Mouse (Mus musculus) midbrain, postnatal 0 days (tissue): ENCODE data around the gene Tbcd. TPM values are rescaled to one million over a fixed set of nuclear protein-coding genes. Genes with fewer than 3 reads are reported as not detected.

Experiments
- ATAC-seq: fragments of 200-750 bp; cut with Nextera tagmentation; 2 replicates; pipeline ENCODE4 v1.8.0; 2017; ENCODE audit warnings: moderate number of reproducible peaks, mild to moderate bottlenecking, moderate TSS enrichment, moderate library complexity; ENCODE audit not compliant: low FRiP score
- DNase-seq: peaks from one replicate; pipeline ENCODE4 v3.0.0-alpha.2; 2015; ENCODE audit warnings: low spot score
- H3K27ac ChIP-seq: fragments of 300-500 bp; sonication (generic); 2 replicates; pipeline ENCODE4 v1.5.1; 2014; ENCODE audit warnings: low read depth, mild to moderate bottlenecking, low read length, mixed read lengths
- H3K27me3 ChIP-seq: fragments of 300-500 bp; sonication (generic); 2 replicates; pipeline ENCODE4 v1.6.1; 2014; ENCODE audit warnings: low read length, control low read depth, mixed read lengths; ENCODE audit not compliant: insufficient read depth
- H3K36me3 ChIP-seq: fragments of 300-500 bp; sonication (generic); 2 replicates; pipeline ENCODE4 v1.6.1; 2014; ENCODE audit warnings: low read length, control low read depth, mixed read lengths; ENCODE audit not compliant: insufficient read depth
- H3K4me1 ChIP-seq: fragments of 300-500 bp; sonication (generic); 2 replicates; pipeline ENCODE4 v1.6.1; 2014; ENCODE audit warnings: mild to moderate bottlenecking, control low read depth, antibody characterized with exemption, low read length, mixed read lengths; ENCODE audit not compliant: insufficient read depth
- H3K4me2 ChIP-seq: fragments of 300-500 bp; sonication (generic); 2 replicates; pipeline ENCODE4 v1.6.1; 2014; ENCODE audit warnings: low read depth, mild to moderate bottlenecking, low read length, mixed read lengths; ENCODE audit not compliant: poor library complexity, severe bottlenecking
- H3K4me3 ChIP-seq: fragments of 300-500 bp; sonication (generic); 2 replicates; pipeline ENCODE4 v1.5.1; 2014; ENCODE audit warnings: low read depth, mild to moderate bottlenecking, low read length, moderate library complexity
- H3K9ac ChIP-seq: fragments of 300-500 bp; sonication (generic); replicated peaks from 2 replicates; pipeline ENCODE4 v1.6.1; 2014; ENCODE audit warnings: mild to moderate bottlenecking, low read length, moderate library complexity, mixed read lengths; ENCODE audit not compliant: poor library complexity, severe bottlenecking
- H3K9me3 ChIP-seq: fragments of 300-500 bp; sonication (generic); 2 replicates; pipeline ENCODE4 v1.6.1; 2016; ENCODE audit warnings: low read length, control low read depth
- CTCF ChIP-seq: IDR thresholded peaks from 2 replicates; pipeline ENCODE4 v1.5.1; 2016; ENCODE audit warnings: antibody characterized with exemption, mild to moderate bottlenecking
- WGBS: fragments of 180-500 bp; shearing (Covaris S2); extraction: QIAGEN DNeasy Blood & Tissue Kit; methylation state at CpG from one replicate; pipeline ENCODE4 v1.1.7; 2014; 5-methylcytosine and 5-hydroxymethylcytosine counted together
- polyA plus RNA-seq: library from polyadenylated mRNA; unstranded; fragments of >200 nt; fragmentation: Nextera tagmentation; extraction: Ambion mirVana; gene quantifications from 2 replicates; pipeline ENCODE4 v1.2.1, GENCODE M21; 2015
- total RNA-seq: library from RNA; depleted of rRNA; stranded (reverse); fragments of >200 nt; gene quantifications from 2 replicates; pipeline ENCODE4 v1.2.3, GENCODE M21; 2014

The Tbcd gene
- total and polyA plus RNA-seq, 2 experiments from 2014 or later, result 56.5 to 87.9 TPM

DNA sequence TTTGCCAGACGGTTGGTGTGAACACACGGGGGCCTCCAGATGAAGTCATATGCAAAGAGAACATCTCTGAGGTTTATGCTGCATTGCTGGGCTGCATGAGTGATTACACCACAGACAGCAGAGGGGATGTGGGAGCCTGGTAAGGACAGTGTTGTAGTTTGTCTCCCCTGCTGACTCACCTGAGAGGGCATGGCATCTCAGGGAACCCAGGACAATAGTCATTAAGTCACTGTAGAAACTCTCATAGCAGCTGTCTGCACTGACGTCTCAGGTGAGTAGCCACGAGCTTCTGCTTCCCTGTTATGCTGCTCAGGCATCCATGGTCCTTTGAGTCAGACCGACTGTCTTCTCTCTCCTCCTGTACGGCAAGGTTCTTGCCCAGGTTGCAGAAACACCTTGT is 145.5 kb downstream of the Tbcd start:
- H3K9me3 ChIP-seq, result no peaks in the 10 kb centered on the region
- H3K36me3 ChIP-seq, result peaks cover 51% of the 10 kb centered on the region
- no peak overlapping the region for H3K27ac ChIP-seq
- H3K4me2 ChIP-seq, result no peak overlapping the region
- DNase-seq, result no peak
- no peak overlapping the region for H3K9ac ChIP-seq
- ATAC-seq, result no peak
- TF ChIP-seq CTCF, result no peak
- H3K4me1 ChIP-seq, result no peaks in the 10 kb centered on the region
- WGBS, result 86% methylated on average over 6 of the region's 6 CpGs
- H3K27me3 ChIP-seq, result no peaks in the 10 kb centered on the region
- no peak overlapping the region for H3K4me3 ChIP-seq

DNA sequence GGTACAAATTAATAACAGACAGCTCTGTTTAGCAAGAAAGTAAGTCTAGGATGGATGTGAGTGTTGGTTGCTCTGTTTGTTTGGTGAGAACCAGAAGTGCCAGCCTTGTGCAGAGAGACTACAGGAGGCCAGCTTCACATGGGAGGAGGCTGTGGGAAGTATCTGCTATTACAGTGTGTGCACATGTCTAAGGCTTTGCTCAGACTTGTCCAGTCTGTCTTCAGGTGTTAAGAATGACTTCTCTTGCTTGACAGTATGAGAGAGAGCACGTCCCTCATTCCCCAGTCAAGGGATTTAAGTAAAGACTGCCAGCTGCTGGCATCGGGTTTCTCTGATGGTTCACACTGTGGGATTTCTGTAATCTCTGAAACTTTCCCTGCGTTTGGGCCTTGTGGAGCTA is 149.7 kb downstream of the Tbcd start:
- Histone ChIP-seq H3K27ac (no peak overlapping the region), H3K9ac (no peak overlapping the region), H3K4me3 (no peak overlapping the region), H3K27me3 (no peaks in the 10 kb centered on the region), H3K4me1 (no peaks in the 10 kb centered on the region), H3K36me3 (peaks cover 49% of the 10 kb centered on the region), H3K9me3 (no peaks in the 10 kb centered on the region), H3K4me2 (no peak overlapping the region)
- ATAC-seq (no peak), DNase-seq (no peak)
- WGBS, result 72% methylated on average over 3 of the region's 3 CpGs
- no peak for TF ChIP-seq CTCF

DNA sequence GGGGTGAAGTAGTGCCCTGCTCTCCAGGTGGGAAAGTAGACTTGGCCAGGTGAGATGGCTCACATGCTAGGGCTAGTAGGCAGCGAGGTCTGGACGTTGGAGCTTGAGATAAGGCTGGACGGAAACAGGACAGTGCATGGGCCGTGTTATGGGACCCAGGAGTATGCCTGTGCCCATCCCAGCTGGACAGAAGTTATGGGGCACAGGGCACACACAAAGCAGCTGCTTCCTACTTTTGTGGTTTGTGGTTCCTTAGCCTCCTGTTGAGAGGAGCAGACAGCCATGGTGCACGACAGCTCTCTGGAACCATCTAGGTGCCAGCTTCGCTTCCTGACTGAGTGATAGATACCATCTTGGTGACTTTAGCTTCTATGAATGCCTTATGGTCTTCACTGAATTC is 153.9 kb downstream of the Tbcd start:
- no peak for DNase-seq
- Histone ChIP-seq H3K27ac (no peak overlapping the region), H3K9ac (no peak overlapping the region), H3K4me3 (no peak overlapping the region), H3K4me1 (no peaks in the 10 kb centered on the region), H3K4me2 (no peak overlapping the region), H3K27me3 (no peaks in the 10 kb centered on the region), H3K9me3 (no peaks in the 10 kb centered on the region), H3K36me3 (peaks cover 54% of the 10 kb centered on the region)
- no peak for TF ChIP-seq CTCF
- WGBS, result 96% methylated on average over 6 of the region's 6 CpGs
- ATAC-seq, result no peak

DNA sequence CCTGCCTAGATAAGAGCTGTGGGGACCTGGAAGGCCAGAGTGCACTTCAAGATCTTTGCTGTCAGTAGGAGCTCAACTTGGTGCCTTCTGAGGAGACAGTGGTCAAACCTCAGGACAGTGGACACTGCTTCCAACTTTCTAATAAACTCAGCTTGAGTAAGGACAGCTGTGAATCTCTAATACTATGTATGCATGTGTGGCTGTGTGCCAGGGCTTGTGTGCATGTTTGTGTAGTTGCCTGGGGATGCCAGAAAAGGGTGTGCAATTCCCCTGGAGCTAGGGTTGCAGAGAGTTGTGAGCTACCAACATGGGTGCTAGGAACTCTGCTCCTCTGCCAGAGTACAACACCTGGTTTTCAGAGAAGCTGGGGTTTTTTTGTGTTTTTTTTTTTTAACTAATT is 159.2 kb downstream of the Tbcd start:
- no peak for TF ChIP-seq CTCF
- Histone ChIP-seq H3K27ac (no peak overlapping the region), H3K4me1 (no peaks in the 10 kb centered on the region), H3K4me2 (no peak overlapping the region), H3K4me3 (no peak overlapping the region), H3K9me3 (no peaks in the 10 kb centered on the region), H3K27me3 (no peaks in the 10 kb centered on the region), H3K9ac (no peak overlapping the region), H3K36me3 (peaks cover 52% of the 10 kb centered on the region)
- no peak for ATAC-seq
- no peak for DNase-seq

DNA sequence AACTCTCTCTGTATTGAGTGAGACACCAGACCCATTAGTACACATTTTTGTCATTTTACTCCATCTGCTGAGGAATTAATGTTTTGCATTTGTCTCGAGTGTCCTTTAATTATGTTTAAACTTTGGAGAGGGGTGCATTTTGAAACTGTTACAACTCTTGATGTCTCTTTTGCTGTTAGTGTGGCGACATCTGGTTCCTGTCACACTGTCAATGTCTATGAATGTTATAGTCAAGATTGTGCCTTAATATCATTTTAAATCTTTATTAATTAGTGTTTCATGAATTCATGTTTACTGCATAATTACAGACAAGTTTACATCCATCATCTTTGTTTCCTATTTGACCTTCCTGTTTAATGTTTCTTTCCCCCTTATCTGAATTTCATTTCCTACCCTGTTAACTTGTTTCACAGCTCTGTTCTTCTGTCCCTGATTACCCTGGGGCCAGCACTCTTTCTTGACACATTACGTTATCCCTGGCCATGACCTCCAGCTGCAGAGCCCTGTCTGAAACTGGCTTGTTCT is 164.3 kb downstream of the Tbcd start:
- H3K27ac ChIP-seq, result no peak overlapping the region

DNA sequence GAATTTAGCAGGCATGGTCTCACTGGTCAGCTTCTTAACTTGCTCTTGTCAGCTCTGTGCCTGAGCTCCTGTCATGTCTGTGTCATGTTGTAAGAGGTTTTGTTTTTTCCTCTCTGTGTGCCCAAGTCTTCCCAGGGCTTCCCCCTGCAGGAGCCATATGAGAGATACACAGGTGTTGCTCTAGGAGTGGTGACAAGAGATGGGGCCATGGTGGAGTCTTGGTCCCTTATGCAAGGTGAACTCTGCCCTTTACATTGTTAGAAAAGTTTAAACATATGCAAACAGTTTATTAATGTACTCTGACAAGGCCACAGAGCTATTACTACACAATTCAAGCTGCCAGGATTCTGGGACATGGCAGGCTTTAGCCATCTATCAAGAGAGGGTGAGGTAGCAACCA is 164.8 kb downstream of the Tbcd start:
- H3K36me3 ChIP-seq, result peaks cover 69% of the 10 kb centered on the region
- H3K4me2 ChIP-seq, result no peak overlapping the region
- H3K4me3 ChIP-seq, result no peak overlapping the region
- H3K27me3 ChIP-seq, result no peaks in the 10 kb centered on the region
- no peaks in the 10 kb centered on the region for H3K4me1 ChIP-seq
- H3K9ac ChIP-seq, result no peak overlapping the region
- no peaks in the 10 kb centered on the region for H3K9me3 ChIP-seq
- ATAC-seq (no peak), DNase-seq (no peak)
- H3K27ac ChIP-seq, result no peak overlapping the region
- no peak for TF ChIP-seq CTCF

More for the DNA sequence above, 164.3 kb downstream of the Tbcd start:
- no peaks in the 10 kb centered on the region for H3K27me3 ChIP-seq
- 91% methylated on average over 3 of the region's 3 CpGs for WGBS
- peaks cover 69% of the 10 kb centered on the region for H3K36me3 ChIP-seq
- ATAC-seq (no peak), DNase-seq (no peak)
- no peak for TF ChIP-seq CTCF
- no peaks in the 10 kb centered on the region for H3K9me3 ChIP-seq
- H3K4me2 ChIP-seq, result no peak overlapping the region
- H3K4me1 ChIP-seq, result no peaks in the 10 kb centered on the region
- H3K4me3 ChIP-seq, result no peak overlapping the region
- H3K9ac ChIP-seq, result no peak overlapping the region
